Mouse (Mus musculus) liver, embryonic 14.5 days (tissue): Measurements from ENCODE around the gene Ak2.

Source experiments
- CTCF ChIP-seq: IDR thresholded peaks from 2 replicates; pipeline ENCODE4 v1.5.1; 2016; ENCODE audit warnings: antibody characterized with exemption, low read depth, control low read depth
- EP300 ChIP-seq: IDR thresholded peaks from 2 replicates; pipeline ENCODE4 v1.6.1; 2016; ENCODE audit warnings: antibody characterized with exemption, low read depth

DNA sequence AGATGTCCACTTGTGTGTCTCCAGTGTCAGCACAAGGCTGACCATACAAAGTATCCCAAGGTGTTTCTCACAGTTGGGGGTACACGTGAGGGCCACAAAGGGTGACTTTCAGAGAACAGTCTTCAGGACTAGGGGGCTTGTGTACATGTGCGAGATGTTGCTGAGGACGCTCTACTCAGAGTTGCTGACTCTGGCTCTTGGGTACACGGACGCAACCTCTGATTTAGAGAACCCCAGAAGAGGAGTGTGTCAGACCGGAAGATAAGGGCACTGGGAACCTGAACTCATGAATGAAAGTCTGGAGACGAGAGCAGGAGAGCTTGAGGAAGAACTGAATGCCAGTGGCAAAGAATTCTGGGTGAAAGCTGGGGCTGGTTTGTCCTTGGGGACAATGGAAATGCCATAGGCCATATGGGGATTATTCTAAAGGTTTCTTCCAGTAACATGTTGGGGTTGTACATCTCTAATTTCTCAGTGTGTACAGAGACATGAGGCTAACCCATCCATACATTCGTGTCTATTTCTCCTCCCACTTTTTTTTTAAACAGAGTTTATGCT, 39.7 kb downstream of the Ak2 start:
- no peak for TF ChIP-seq CTCF
- TF ChIP-seq EP300, result no peak
